Mouse (Mus musculus): ENCODE measurements around the gene Tuba8. TPM values are rescaled to one million over a fixed set of nuclear protein-coding genes. Genes with fewer than 3 reads are reported as not detected.

Tuba8 gene
- total and polyA plus RNA-seq, 3 experiments: 1.4 to 1.6 TPM; not detected in 1

GRCm38 (mm10) chr6:121219406-121219805, 8.9 kb downstream of the Tuba8 start:
- H3K4me3 ChIP-seq (ENCODE audit: control insufficient read depth in 1 of 2, insufficient read depth in 1 of 2, low read depth in 2 of 2, low read length in 2 of 2): no peak overlapping the region
- TF ChIP-seq MAFK (IDR thresholded peaks at IDR 0.05; ENCODE audit: borderline replicate concordance, low read depth, low read length) (no peak), TCF12 (IDR thresholded peaks at IDR 0.05; ENCODE audit: low read depth, low read length) (no peak), ZMIZ1 (IDR thresholded peaks at IDR 0.05; ENCODE audit: low read depth, low read length) (no peak), NRF1 (IDR thresholded peaks at IDR 0.05; ENCODE audit: insufficient read depth, low read depth, low read length, poor library complexity, severe bottlenecking) (no peak), MAX (IDR thresholded peaks at IDR 0.05; ENCODE audit: low read length) (no peak), SMC3 (IDR thresholded peaks at IDR 0.05; ENCODE audit: low read depth, low read length) (no peak), USF1 (IDR thresholded peaks at IDR 0.05; ENCODE audit: low read depth, low read length) (no peak), ZNF384 (IDR thresholded peaks at IDR 0.05; ENCODE audit: low read depth, low read length) (no peak)
- no peak for DNase-seq (ENCODE audit: low read depth, low spot score)
- no peaks in the 10 kb centered on the region for H3K79me2 ChIP-seq (ENCODE audit: control insufficient read depth, insufficient read depth, low read length, poor library complexity)
- no peak overlapping the region for H3K9ac ChIP-seq (ENCODE audit: control insufficient read depth, low read depth, low read length, poor library complexity, severe bottlenecking)
- peaks cover 0 to 25% of the 10 kb centered on the region in 2 experiments; a peak in 2 of 4 replicates for H3K36me3 ChIP-seq (ENCODE audit: control insufficient read depth in 1 of 2, insufficient read depth in 2 of 2, low read length in 2 of 2)
- H3K9me3 ChIP-seq (replicated peaks; ENCODE audit: insufficient read depth, low read length): no peaks in the 10 kb centered on the region
- no peaks in the 10 kb centered on the region for H3K27me3 ChIP-seq (ENCODE audit: control insufficient read depth in 1 of 2, insufficient read depth in 2 of 2, low read length in 2 of 2)
- no peak overlapping the region for H3K27ac ChIP-seq (ENCODE audit: control insufficient read depth, low read depth, low read length)
- peaks cover 8 to 30% of the 10 kb centered on the region in 2 experiments for H3K4me1 ChIP-seq (ENCODE audit: control insufficient read depth in 1 of 2, insufficient read depth in 2 of 2, low read length in 2 of 2)

DNA sequence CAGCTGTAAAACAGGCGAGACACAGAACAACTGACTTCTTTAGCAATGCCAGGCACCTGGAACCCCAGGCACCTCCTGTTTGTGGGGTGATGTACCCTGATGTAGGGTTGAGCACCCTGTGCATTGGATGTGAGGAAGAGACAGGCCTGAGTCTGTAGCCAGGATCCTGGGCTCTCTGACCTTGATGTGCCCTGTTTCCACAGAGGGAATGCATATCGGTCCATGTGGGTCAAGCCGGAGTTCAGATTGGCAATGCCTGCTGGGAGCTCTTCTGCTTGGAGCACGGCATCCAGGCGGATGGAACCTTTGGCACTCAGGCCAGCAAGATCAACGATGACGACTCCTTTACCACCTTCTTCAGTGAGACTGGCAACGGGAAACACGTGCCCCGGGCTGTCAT, 9.7 kb downstream of the Tuba8 start:
- H3K27me3 ChIP-seq (ENCODE audit: control insufficient read depth in 1 of 2, insufficient read depth in 2 of 2, low read length in 2 of 2): no peaks in the 10 kb centered on the region
- H3K9me3 ChIP-seq (replicated peaks; ENCODE audit: insufficient read depth, low read length): no peaks in the 10 kb centered on the region
- H3K27ac ChIP-seq (ENCODE audit: control insufficient read depth, low read depth, low read length): no peak overlapping the region
- H3K79me2 ChIP-seq (ENCODE audit: control insufficient read depth, insufficient read depth, low read length, poor library complexity): no peaks in the 10 kb centered on the region
- no peak for TF ChIP-seq KAT2A (conservative IDR thresholded peaks at IDR 0.05; ENCODE audit: low read depth, low read length)
- no peak overlapping the region for H3K9ac ChIP-seq (ENCODE audit: control insufficient read depth, low read depth, low read length, poor library complexity, severe bottlenecking)
- H3K4me3 ChIP-seq (ENCODE audit: control insufficient read depth in 1 of 2, insufficient read depth in 1 of 2, low read depth in 2 of 2, low read length in 2 of 2): no peak overlapping the region
- H3K4me1 ChIP-seq (ENCODE audit: control insufficient read depth in 1 of 2, insufficient read depth in 2 of 2, low read length in 2 of 2): peaks cover 9 to 26% of the 10 kb centered on the region in 2 experiments
- H3K36me3 ChIP-seq (ENCODE audit: control insufficient read depth in 1 of 2, insufficient read depth in 2 of 2, low read length in 2 of 2): peaks cover 0 to 23% of the 10 kb centered on the region in 2 experiments; a peak in 2 of 4 replicates
- DNase-seq (ENCODE audit: low read depth, low spot score): no peak

DNA sequence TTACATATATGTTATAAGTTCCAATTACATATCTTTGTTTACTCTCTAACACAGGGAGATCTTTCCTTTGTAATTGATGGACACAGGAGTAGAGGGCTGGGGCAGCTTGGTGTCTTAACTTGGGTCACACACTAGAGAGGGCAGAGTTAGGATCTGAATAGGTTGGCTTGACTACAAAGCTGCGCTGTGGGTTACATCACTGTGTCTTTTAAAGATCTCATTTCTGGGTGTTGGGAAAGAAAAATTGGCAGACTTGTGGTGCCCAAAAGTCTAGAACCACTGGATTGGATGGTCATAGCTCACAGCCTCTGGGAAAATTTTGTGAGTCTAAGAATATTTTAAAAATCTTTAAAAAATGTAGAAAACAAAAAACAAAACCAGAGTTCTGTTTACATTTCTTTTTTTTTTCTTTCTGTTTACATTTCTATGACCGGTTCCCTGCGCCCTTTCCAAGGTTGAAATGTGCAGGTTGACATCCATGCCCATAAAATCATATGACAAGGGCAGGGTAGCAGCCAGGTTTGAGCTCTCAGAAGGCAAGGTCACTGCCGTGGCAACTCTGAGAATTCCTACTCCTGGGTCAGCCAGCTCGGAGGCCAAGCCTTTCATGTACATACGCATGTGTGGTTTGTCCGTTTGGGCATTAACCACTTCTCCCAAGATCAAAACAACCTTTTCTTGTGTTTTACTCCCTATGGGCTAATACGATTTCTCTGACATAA, 11.5 kb downstream of the Tuba8 start:
- no peak overlapping the region for H3K4me3 ChIP-seq (ENCODE audit: control insufficient read depth in 1 of 2, insufficient read depth in 1 of 2, low read depth in 2 of 2, low read length in 2 of 2)
- H3K27ac ChIP-seq (ENCODE audit: control insufficient read depth, low read depth, low read length): no peak overlapping the region
- no peak for TF ChIP-seq ZC3H11A (IDR thresholded peaks at IDR 0.05; ENCODE audit: low read depth, low read length)
- no peak for TF ChIP-seq NRF1 (IDR thresholded peaks at IDR 0.05; ENCODE audit: insufficient read depth, low read depth, low read length, poor library complexity, severe bottlenecking)
- TF ChIP-seq MYC (IDR thresholded peaks at IDR 0.05; ENCODE audit: low read depth, low read length): no peak
- no peak for TF ChIP-seq TBP (IDR thresholded peaks at IDR 0.05; ENCODE audit: low read depth, low read length)
- no peak for TF ChIP-seq SIN3A (IDR thresholded peaks at IDR 0.05; ENCODE audit: low read length)
- no peaks in the 10 kb centered on the region for H3K27me3 ChIP-seq (ENCODE audit: control insufficient read depth in 1 of 2, insufficient read depth in 2 of 2, low read length in 2 of 2)
- peaks cover 0 to 16% of the 10 kb centered on the region in 2 experiments; a peak in 2 of 4 replicates for H3K36me3 ChIP-seq (ENCODE audit: control insufficient read depth in 1 of 2, insufficient read depth in 2 of 2, low read length in 2 of 2)
- peaks cover 8 to 22% of the 10 kb centered on the region in 2 experiments for H3K4me1 ChIP-seq (ENCODE audit: control insufficient read depth in 1 of 2, insufficient read depth in 2 of 2, low read length in 2 of 2)
- DNase-seq (ENCODE audit: low read depth, low spot score): no peak
- H3K79me2 ChIP-seq (ENCODE audit: control insufficient read depth, insufficient read depth, low read length, poor library complexity): no peaks in the 10 kb centered on the region
- H3K9ac ChIP-seq (ENCODE audit: control insufficient read depth, low read depth, low read length, poor library complexity, severe bottlenecking): no peak overlapping the region
- H3K9me3 ChIP-seq (replicated peaks; ENCODE audit: insufficient read depth, low read length): no peaks in the 10 kb centered on the region

Measured in MEL (cell line).